Mouse (Mus musculus): Measurements from ENCODE around the gene Abr. TPM values are rescaled to one million over a fixed set of nuclear protein-coding genes. Genes with fewer than 3 reads are reported as not detected.

Gene Abr
- polyA plus RNA-seq, 1 experiment from 2014 or later, result 25.8 TPM

DNA sequence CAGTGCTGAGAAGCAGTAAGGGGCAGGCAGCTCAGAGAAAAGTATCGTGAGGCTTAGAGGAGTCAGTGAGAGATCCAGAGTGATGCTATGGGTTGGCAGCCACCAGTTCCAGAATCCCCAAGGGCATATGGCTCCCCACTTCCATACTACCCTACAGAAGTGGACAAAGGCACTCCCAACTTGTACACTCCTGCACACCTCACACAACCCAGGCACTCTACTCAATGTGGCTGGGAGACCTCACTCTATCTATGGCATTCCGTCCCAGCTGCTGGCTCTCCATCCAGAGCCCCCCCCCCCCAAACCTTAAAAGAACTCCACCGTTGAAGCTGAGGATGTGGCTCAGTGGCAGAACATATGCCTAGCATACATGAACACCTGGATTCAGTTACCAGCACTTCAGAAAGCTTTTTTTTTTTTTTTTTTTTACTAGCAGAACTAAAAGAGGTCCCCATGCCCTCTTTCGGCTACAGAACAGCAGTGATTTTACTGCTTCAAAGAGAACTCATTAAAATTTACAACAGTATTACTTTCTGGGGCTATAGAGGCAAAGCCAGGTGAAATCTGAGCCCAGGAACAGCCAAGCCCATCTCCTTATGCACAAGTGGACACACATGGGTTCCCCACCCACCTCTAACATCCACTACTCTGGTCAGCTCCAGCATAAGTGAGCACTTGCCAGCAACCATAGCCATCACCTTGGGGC is 96.3 kb downstream of the Abr start:
- Histone ChIP-seq H3K4me3 (ENCODE audit: control insufficient read depth in 1 of 2, insufficient read depth in 1 of 2, low read depth in 1 of 2, low read length in 2 of 2) (no peak overlapping the region), H3K9ac (ENCODE audit: low read length) (no peak overlapping the region), H3K4me2 (ENCODE audit: low read length) (no peak overlapping the region), H3K36me3 (ENCODE audit: control insufficient read depth, insufficient read depth, low read length) (no peaks in the 10 kb centered on the region), H3K9me3 (ENCODE audit: control insufficient read depth, low read length) (no peaks in the 10 kb centered on the region), H3K4me1 (ENCODE audit: control insufficient read depth in 2 of 2, insufficient read depth in 2 of 2, low read length in 2 of 2) (peaks cover 16 to 19% of the 10 kb centered on the region in 2 experiments; a peak in 3 of 4 replicates), H3K27me3 (ENCODE audit: control insufficient read depth, insufficient read depth, low read length) (no peaks in the 10 kb centered on the region), H3K27ac (replicated peaks in 1 of 2; ENCODE audit: control insufficient read depth in 1 of 2, insufficient read depth in 1 of 2, low read depth in 2 of 2, low read length in 2 of 2) (no peak overlapping the region)
- WGBS, result 88% methylated on average over 4 of the region's 4 CpGs
- no peak for ATAC-seq (ENCODE audit: insufficient number of reproducible peaks, insufficient read depth, low FRiP score, low read depth)

DNA sequence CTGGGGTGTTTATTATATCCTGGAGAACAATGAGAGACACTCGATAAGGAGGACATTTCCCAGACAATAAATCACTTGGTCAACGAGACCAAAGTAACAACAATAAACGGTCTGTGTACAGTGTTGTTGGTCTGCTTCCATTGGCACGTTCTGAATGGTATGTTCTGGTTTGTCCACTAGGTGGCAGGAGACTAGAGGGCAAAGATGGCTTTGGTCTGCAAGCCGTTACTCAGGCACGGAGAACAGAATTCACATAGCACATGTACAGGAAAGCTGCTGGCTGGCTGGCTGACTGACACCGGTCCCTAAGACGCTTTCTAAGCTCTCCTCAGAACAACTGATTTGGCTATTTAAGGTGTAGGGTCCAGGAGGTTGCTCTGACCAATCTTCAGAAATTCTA is 97.2 kb downstream of the Abr start:
- Histone ChIP-seq H3K4me1 (ENCODE audit: control insufficient read depth in 2 of 2, insufficient read depth in 2 of 2, low read length in 2 of 2) (peaks cover 14 to 16% of the 10 kb centered on the region in 2 experiments; a peak in 3 of 4 replicates), H3K9me3 (ENCODE audit: control insufficient read depth, low read length) (no peaks in the 10 kb centered on the region), H3K27ac (replicated peaks in 1 of 2; ENCODE audit: control insufficient read depth in 1 of 2, insufficient read depth in 1 of 2, low read depth in 2 of 2, low read length in 2 of 2) (no peak overlapping the region), H3K36me3 (ENCODE audit: control insufficient read depth, insufficient read depth, low read length) (no peaks in the 10 kb centered on the region), H3K27me3 (ENCODE audit: control insufficient read depth, insufficient read depth, low read length) (no peaks in the 10 kb centered on the region), H3K4me3 (ENCODE audit: control insufficient read depth in 1 of 2, insufficient read depth in 1 of 2, low read depth in 1 of 2, low read length in 2 of 2) (no peak overlapping the region), H3K9ac (ENCODE audit: low read length) (no peak overlapping the region), H3K4me2 (ENCODE audit: low read length) (no peak overlapping the region)
- 15% methylated on average over 8 of the region's 8 CpGs for WGBS
- no peak for ATAC-seq (ENCODE audit: insufficient number of reproducible peaks, insufficient read depth, low FRiP score, low read depth)

DNA sequence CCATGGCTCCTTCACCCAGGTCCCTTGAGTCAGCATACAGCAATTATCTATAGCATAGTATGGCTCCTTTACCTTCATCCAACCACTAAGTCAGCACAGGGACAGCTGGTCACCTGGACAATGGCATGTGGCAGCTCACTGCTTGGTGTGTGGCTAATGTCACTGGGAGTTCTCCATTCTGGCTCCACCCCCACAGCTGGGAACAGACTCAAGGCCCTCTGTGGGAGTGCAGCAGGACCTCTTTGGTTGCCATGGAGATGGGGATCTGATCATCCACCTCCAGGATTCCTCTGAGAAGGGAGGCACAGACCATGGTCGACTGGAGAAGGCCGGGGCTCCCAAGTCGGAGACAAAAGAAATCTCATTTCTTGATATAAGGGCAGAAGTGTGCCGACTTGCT is 98.8 kb downstream of the Abr start:
- ATAC-seq (ENCODE audit: insufficient number of reproducible peaks, insufficient read depth, low FRiP score, low read depth), result no peak
- Histone ChIP-seq H3K4me3 (ENCODE audit: control insufficient read depth in 1 of 2, insufficient read depth in 1 of 2, low read depth in 1 of 2, low read length in 2 of 2) (no peak overlapping the region), H3K36me3 (ENCODE audit: control insufficient read depth, insufficient read depth, low read length) (no peaks in the 10 kb centered on the region), H3K4me1 (ENCODE audit: control insufficient read depth in 2 of 2, insufficient read depth in 2 of 2, low read length in 2 of 2) (peaks cover 9% of the 10 kb centered on the region in 2 experiments; a peak in 3 of 4 replicates), H3K9me3 (ENCODE audit: control insufficient read depth, low read length) (no peaks in the 10 kb centered on the region), H3K27ac (replicated peaks in 1 of 2; ENCODE audit: control insufficient read depth in 1 of 2, insufficient read depth in 1 of 2, low read depth in 2 of 2, low read length in 2 of 2) (no peak overlapping the region), H3K27me3 (ENCODE audit: control insufficient read depth, insufficient read depth, low read length) (no peaks in the 10 kb centered on the region), H3K4me2 (ENCODE audit: low read length) (no peak overlapping the region), H3K9ac (ENCODE audit: low read length) (no peak overlapping the region)
- WGBS, result 45% methylated on average over 4 of the region's 4 CpGs

GRCm38 (mm10) chr11:76520889-76521288 is 101.2 kb downstream of the Abr start:
- Histone ChIP-seq H3K4me3 (ENCODE audit: control insufficient read depth in 1 of 2, insufficient read depth in 1 of 2, low read depth in 1 of 2, low read length in 2 of 2) (no peak overlapping the region), H3K27ac (replicated peaks in 1 of 2; ENCODE audit: control insufficient read depth in 1 of 2, insufficient read depth in 1 of 2, low read depth in 2 of 2, low read length in 2 of 2) (no peak overlapping the region), H3K9ac (ENCODE audit: low read length) (no peak overlapping the region), H3K36me3 (ENCODE audit: control insufficient read depth, insufficient read depth, low read length) (no peaks in the 10 kb centered on the region), H3K4me2 (ENCODE audit: low read length) (no peak overlapping the region), H3K4me1 (ENCODE audit: control insufficient read depth in 2 of 2, insufficient read depth in 2 of 2, low read length in 2 of 2) (peaks cover 9 to 11% of the 10 kb centered on the region in 2 experiments; a peak in 3 of 4 replicates), H3K27me3 (ENCODE audit: control insufficient read depth, insufficient read depth, low read length) (no peaks in the 10 kb centered on the region), H3K9me3 (ENCODE audit: control insufficient read depth, low read length) (no peaks in the 10 kb centered on the region)
- no peak for ATAC-seq (ENCODE audit: insufficient number of reproducible peaks, insufficient read depth, low FRiP score, low read depth)
- 77% methylated on average over 6 of the region's 6 CpGs for WGBS

DNA sequence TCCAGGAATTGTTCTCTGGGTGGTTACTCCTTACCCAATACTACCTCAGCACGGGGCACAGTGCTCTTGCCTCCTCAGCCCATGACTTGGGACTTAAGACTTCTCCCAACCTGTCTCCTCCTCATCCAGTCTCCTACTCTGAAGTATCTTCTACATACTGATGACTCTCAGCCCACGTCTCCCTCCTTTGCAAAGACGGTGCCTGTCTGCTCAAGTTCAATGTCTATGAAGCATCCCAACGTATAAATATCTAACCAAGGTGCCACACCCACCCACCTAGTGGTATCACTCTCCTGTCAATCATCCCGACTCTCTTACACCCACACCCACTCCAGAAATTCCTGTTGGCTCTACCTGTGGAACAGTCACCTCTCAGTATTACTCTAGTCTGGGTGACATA is 103.5 kb downstream of the Abr start:
- Histone ChIP-seq H3K9me3 (ENCODE audit: control insufficient read depth, low read length) (no peaks in the 10 kb centered on the region), H3K36me3 (ENCODE audit: control insufficient read depth, insufficient read depth, low read length) (no peaks in the 10 kb centered on the region), H3K4me1 (ENCODE audit: control insufficient read depth in 2 of 2, insufficient read depth in 2 of 2, low read length in 2 of 2) (peaks cover 23 to 26% of the 10 kb centered on the region in 2 experiments), H3K4me2 (ENCODE audit: low read length) (no peak overlapping the region), H3K9ac (ENCODE audit: low read length) (no peak overlapping the region), H3K4me3 (ENCODE audit: control insufficient read depth in 1 of 2, insufficient read depth in 1 of 2, low read depth in 1 of 2, low read length in 2 of 2) (no peak overlapping the region), H3K27me3 (ENCODE audit: control insufficient read depth, insufficient read depth, low read length) (no peaks in the 10 kb centered on the region), H3K27ac (replicated peaks in 1 of 2; ENCODE audit: control insufficient read depth in 1 of 2, insufficient read depth in 1 of 2, low read depth in 2 of 2, low read length in 2 of 2) (no peak overlapping the region)
- ATAC-seq (ENCODE audit: insufficient number of reproducible peaks, insufficient read depth, low FRiP score, low read depth), result no peak
- 79% methylated on average over 5 of the region's 5 CpGs for WGBS

GRCm38 (mm10) chr11:76518125-76518524 is 104.0 kb downstream of the Abr start:
- 85% methylated on average over 4 of the region's 4 CpGs for WGBS
- Histone ChIP-seq H3K9me3 (ENCODE audit: control insufficient read depth, low read length) (no peaks in the 10 kb centered on the region), H3K36me3 (ENCODE audit: control insufficient read depth, insufficient read depth, low read length) (no peaks in the 10 kb centered on the region), H3K4me3 (ENCODE audit: control insufficient read depth in 1 of 2, insufficient read depth in 1 of 2, low read depth in 1 of 2, low read length in 2 of 2) (no peak overlapping the region), H3K4me2 (ENCODE audit: low read length) (no peak overlapping the region), H3K9ac (ENCODE audit: low read length) (no peak overlapping the region), H3K27me3 (ENCODE audit: control insufficient read depth, insufficient read depth, low read length) (no peaks in the 10 kb centered on the region), H3K27ac (replicated peaks in 1 of 2; ENCODE audit: control insufficient read depth in 1 of 2, insufficient read depth in 1 of 2, low read depth in 2 of 2, low read length in 2 of 2) (no peak overlapping the region), H3K4me1 (ENCODE audit: control insufficient read depth in 2 of 2, insufficient read depth in 2 of 2, low read length in 2 of 2) (peaks cover 18 to 21% of the 10 kb centered on the region in 2 experiments)
- no peak for ATAC-seq (ENCODE audit: insufficient number of reproducible peaks, insufficient read depth, low FRiP score, low read depth)

- Histone ChIP-seq H3K4me2 (ENCODE audit: low read length) (no peak overlapping the region), H3K27me3 (ENCODE audit: control insufficient read depth, insufficient read depth, low read length) (no peaks in the 10 kb centered on the region), H3K4me1 (ENCODE audit: control insufficient read depth in 2 of 2, insufficient read depth in 2 of 2, low read length in 2 of 2) (peaks cover 14 to 18% of the 10 kb centered on the region in 2 experiments), H3K36me3 (ENCODE audit: control insufficient read depth, insufficient read depth, low read length) (no peaks in the 10 kb centered on the region), H3K9ac (ENCODE audit: low read length) (no peak overlapping the region), H3K27ac (replicated peaks in 1 of 2; ENCODE audit: control insufficient read depth in 1 of 2, insufficient read depth in 1 of 2, low read depth in 2 of 2, low read length in 2 of 2) (no peak overlapping the region), H3K4me3 (ENCODE audit: control insufficient read depth in 1 of 2, insufficient read depth in 1 of 2, low read depth in 1 of 2, low read length in 2 of 2) (no peak overlapping the region), H3K9me3 (ENCODE audit: control insufficient read depth, low read length) (no peaks in the 10 kb centered on the region)
- no peak for ATAC-seq (ENCODE audit: insufficient number of reproducible peaks, insufficient read depth, low FRiP score, low read depth)
- WGBS, result 78% methylated on average over 3 of the region's 3 CpGs
Measured at GRCm38 (mm10) chr11:76516951-76517350, 105.2 kb downstream of the Abr start.

GRCm38 (mm10) chr11:76515123-76515522 is 107.0 kb downstream of the Abr start:
- Histone ChIP-seq H3K4me2 (ENCODE audit: low read length) (peak overlapping the region; percentile 2; the same call in 1 of the 2 replicates), H3K36me3 (ENCODE audit: control insufficient read depth, insufficient read depth, low read length) (no peaks in the 10 kb centered on the region), H3K27me3 (ENCODE audit: control insufficient read depth, insufficient read depth, low read length) (no peaks in the 10 kb centered on the region), H3K9ac (ENCODE audit: low read length) (no peak overlapping the region), H3K27ac (replicated peaks in 1 of 2; ENCODE audit: control insufficient read depth in 1 of 2, insufficient read depth in 1 of 2, low read depth in 2 of 2, low read length in 2 of 2) (peak overlapping the region; percentile 30 to 78), H3K4me3 (ENCODE audit: control insufficient read depth in 1 of 2, insufficient read depth in 1 of 2, low read depth in 1 of 2, low read length in 2 of 2) (no peak overlapping the region), H3K9me3 (ENCODE audit: control insufficient read depth, low read length) (no peaks in the 10 kb centered on the region), H3K4me1 (ENCODE audit: control insufficient read depth in 2 of 2, insufficient read depth in 2 of 2, low read length in 2 of 2) (peaks cover 15 to 22% of the 10 kb centered on the region in 2 experiments)
- peak; percentile 66; the same call in 1 of the 2 replicates for ATAC-seq (ENCODE audit: insufficient number of reproducible peaks, insufficient read depth, low FRiP score, low read depth)
- WGBS, result 24% methylated on average over 11 of the region's 11 CpGs
